Mouse (Mus musculus) spleen, postnatal 4 days (tissue): ENCODE data around the gene Traf3.
A peak's percentile ranks its signal among the peaks of the same experiment; 100 is the strongest.

ENCODE experiments used
- DNase-seq, 2 experiments: peaks; one replicate each; pipeline ENCODE4 v3.0.0; 2022; ENCODE audit warnings: low spot score in 2 of 2

The Traf3 gene

DNA sequence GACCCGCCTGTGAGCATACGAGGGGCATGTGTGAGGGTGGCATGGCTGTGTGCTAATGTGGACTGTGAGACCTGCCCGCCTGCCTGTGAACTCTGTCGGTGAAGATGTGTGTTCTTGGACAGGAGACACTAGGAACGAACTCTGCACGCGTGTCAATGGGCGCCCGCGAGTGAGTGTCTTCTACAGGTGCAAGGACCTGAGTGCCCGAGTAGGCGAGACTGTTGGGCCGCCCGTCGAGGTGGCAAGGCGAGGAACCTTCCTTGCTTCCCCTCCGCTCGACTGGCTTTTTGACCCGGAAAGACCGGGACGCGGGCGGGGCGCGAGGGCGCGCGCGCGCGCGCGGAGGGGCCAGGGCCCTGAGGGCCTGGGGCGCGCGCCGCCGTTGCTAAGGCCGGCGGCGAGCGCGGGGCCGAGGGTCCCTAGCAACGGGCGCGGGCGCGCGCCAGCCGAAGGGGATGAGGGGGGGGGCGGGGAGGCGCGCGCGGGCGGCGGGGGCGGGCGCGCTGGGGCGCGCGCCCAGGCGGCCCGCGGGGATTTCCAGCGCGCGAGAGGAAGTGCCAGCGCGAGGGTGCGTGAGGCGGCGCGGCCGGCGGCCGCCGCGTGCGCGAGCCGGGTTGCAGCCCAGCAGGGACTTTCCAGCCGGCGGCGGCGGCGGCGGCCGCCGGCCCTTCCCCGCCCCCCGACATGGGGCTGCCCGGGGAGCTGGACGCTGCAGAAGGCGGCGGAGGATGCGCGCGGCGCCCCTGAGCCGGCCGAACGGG lies at the start of gene Traf3:
Traf3 (plus strand) TSS at position 540 of the 761 bp plus-strand sequence.
- peak; percentile 70 to 83 for DNase-seq

DNA sequence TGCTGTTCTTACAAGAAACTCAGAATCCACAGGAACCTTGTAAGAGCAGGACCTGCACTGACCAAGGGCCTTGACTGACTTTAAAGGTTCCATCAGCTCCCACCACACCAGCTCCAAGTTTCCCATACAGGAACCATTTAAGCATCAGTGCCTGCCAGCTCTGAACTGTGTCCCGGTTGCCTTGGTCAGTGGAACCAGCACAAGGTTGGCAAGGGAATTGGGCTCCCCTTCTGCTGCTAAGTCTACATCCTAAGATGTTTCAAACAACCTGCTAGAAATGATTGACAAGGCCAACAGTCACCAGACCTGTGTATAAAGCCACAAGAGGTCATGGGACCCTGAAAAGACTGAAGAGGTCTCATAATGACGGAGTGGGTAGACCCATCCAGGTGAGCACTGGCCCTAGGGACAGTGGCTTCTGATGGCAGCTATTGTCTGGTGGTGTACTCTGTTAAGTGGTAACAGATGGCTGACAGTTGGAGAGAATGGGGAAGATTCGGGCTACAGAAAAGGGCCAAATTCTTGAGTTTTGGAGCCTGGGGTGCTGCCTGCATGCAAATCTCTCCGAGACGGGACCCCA lies 46.6 kb upstream of the Traf3 start:
- DNase-seq, result no peak

DNA sequence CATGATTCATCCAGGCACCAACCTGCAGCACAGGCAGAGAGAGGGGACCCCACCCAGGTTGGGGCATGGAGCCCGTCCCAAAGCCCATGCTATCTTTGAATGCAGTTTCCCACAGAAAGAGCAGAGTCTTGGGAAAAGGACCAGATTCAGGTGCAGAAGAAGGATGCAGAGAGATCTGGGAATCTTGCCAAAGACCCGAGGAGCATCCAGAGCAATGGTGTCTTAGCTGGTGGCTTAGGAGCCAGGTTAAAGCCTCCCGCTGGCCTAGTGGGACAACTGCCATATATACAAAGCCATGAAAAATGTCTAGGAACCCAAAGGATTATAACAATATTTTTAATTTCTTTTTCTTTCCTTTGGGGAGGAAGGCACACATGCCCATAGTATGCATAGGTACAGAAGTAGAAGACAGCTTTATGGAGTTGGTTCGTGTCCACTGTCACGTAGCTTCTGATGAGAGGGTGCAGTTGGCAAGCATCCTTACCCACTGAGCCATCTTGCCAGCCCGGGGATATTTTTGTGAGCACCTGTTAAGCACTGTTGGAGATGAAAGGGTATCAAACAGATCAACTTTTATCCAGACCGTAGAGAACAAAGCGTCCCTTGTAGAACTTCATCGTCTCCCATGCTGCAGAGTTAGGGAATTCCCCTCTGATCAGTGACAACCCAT lies 45.1 kb upstream of the Traf3 start:
- DNase-seq, result no peak

DNA sequence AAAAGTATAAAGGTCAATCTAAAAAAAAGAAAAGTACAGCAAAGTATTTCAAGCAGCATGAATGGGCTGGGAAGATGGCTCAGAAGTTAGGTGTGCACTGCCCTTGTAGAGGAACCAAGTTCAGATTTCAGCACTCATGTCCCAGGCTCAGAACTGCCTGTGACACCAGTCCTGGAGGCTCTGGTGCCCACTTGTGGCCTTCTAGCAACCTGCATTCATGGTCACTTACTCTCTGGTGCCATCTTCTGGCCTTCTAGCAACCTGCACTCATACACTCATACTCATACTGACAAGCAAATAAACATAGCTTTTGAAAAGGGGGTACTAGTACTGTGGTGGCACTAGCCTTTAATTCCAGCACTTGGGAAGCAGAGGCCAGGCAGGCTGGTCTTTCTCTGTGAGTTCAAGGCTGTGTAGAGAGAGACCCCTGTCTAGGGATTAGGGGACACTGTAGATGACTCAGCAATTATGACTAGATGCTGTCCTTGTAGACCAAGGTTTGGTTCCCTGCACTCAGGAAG lies 43.8 kb upstream of the Traf3 start:
- DNase-seq, result peak in 1 of 2 experiments; percentile 22

DNA sequence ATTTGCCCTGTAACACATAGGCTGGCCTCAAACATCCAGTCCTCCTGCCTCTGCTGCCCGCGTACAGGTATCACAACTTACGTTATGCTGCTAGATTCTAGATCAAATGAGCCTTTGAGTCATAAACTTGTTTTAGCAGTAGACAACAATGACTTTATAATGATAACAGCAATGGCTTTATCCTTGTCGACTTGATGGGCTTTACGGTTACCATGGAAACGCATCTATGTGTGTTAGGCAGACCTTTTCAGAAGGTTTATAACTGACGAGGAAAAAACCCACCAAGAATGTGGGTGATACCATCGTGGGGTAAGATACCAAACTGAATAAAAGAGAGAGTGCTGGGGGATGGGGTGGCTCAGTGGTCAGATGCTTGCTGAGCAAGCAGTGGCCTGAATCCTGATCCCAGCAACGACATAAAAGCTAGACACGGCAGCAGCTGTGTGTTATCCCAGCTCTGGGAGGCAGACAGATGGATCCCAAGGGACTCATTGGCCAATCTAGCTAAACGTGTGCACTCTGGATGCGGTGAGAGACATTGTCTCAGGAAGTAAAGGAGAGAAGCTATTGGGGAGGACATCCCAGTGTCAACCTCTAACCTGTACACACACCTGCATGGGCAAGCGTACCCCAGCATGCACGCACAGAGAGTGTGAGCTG lies 41.4 kb upstream of the Traf3 start:
- no peak for DNase-seq

DNA sequence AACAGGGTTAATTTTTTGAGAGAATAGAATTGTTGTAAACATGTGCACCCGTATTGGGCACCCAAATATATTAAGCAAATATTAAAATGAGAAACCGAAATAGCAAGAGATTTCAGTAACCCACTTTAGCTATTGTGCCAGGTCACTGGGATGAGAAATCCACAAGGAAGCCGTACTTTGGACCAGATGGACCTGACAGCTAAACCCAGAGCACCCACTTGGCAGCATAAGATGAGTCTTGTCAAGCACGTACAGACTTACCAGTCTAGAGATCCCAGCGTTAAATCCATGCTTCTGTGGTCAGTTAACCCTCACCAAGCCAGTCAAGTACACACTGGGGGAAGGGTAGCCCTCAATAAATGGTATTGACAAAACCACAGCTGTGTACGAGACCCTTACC lies 40.5 kb upstream of the Traf3 start:
- DNase-seq, result no peak

DNA sequence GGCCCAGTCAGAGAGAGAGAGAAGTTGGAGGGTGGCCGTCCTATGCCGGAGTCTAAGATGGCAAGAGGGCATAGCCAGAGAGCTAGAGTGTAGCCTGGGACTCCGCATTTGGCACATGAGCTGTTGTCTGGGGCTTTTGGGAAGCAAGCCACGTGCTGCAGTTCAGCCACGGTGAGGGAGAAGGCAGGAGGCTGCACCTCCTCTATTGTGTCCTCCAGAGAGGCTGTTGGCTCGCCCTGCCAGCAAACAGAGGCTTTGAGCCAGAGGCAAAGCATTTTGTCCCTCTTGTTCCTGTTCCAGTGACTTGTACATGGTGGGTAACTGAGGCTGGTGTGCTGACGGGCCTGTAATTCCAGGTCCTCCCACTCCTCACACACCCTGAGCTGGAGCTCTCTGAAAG lies 32.0 kb upstream of the Traf3 start:
- no peak for DNase-seq

DNA sequence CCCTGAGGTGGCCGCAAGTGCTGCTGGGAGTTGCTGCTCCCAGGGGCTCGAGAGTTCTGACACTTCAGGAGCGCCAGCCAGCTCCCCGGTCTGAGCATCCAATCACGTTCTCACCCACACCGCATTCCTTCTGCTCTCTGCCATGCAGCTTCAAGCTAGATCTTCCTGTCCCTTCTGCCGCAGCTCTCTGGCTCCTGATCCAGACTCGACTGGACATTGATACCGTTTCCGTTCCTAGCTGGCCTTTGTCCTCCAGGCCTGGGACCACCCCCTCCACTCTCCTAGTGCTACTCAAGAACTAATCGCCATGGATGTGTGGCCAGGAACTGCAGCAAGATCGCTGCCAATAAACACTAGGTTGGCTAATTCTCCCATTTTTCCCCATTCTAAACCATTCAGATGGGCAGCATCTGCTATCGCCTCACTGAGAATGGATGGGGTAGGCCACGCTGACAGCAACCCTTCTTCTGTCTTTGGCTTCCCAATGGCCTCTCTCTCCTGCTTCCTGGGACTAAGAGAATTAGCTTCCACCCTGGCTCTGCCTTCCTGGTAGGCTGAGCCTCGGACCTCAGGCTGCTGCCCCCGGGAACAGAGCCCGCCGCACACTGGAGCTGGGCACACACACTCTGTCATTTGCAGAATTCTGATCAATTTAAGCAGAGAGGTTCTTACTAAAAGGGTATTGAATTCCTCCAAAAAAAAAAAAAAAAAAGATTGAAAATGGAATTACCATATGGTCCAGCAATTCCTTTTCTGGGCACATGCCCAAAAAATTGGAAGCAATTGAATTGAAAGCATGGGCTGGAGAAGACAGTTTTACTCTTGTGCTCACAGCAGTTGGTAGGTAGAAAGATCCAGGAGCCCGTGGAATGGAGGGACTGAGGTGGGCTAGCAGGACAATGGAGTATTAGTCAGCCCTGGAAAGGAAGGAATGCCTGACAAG lies 31.1 kb upstream of the Traf3 start:
- no peak for DNase-seq

DNA sequence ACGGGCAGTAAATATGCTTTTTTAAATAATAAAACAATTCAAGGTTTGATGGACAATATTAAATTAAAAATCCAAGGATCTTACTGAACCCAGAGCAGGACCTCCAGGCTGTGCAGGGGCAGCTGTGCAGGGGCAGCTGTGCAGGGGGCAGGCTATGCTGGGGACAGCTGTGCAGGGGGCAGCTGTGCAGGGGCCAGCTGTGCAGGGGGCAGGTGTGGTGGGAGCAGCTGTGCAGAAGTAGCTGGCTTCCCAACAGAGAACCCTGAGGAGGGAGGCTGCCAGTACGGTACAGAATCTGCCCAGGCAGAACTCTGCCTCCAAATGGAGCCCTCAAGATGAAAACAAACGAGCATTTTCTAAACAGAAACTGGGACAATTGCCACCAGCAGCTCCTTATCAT lies 30.2 kb upstream of the Traf3 start:
- no peak for DNase-seq

DNA sequence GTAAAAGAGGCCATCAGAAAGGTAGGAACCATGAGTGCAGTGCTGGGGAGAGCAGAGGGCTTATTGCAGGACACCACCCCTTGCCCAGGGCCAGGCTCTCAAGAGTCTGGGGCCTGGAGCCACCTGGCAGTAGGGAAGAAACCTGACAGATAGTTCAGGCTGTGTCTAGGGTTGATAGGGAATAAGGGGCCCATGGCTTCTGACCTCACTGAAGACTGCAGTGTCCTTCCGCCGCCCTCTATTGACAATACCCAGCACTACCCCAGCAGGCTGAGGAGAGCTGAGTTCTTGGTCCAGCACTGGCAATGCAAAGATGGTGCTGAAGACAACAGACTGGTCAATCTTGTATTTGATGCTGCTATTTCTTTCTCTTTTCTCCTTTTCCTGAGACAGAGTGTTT lies 29.1 kb upstream of the Traf3 start:
- DNase-seq, result no peak

DNA sequence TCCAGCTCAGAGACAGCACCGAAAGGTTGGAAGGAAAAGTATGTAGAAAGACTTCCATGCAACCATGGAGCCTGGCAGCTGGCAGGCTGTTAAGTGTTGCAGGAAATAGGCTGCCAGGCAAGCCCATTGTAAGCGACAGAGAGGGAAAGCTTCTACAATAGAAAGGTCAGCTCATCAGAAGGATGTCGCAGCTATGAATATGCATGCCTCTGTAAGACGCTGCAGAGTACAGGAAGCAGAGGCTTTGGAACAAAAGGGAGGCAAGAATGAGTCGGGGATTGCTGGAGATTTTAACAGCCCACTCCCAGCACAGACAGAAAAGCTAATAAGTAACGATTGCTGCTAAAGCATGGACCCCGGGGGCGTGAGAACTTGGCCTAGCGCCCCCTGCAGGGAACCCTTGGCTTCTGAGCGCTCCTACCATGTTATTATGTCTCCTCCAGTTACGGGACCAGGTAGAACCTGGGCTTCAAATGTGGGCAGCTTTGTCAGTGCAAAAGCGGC lies 23.1 kb upstream of the Traf3 start:
- DNase-seq, result peak in 1 of 2 experiments; percentile 73

DNA sequence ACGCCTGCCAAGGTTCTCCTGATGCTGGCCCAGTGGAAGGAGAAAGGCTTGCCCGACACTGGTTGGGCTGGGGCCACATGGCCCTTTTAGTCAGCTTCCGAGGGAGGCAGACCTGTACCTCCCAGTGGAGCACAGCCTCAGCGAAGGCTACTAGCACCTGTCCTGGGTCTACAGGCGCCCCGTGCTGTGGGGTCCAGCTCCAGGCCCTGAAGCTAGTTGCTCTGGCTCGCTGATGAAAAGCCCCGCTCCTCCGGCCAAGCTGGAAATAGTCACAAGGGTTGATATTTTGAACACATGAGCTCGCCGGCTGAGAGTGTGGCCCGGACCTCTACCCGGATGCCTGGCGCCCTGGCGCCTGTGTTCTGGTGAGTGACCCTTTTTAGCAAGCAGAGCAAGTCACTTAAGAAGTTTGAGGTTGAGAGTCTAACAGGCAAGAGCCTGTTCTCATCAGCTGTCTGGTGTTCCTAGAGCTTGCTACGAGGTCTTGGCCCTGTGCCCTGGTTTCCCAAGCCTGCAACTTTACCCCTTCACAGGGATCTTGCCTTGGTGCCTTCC lies 22.6 kb upstream of the Traf3 start:
- no peak for DNase-seq

DNA sequence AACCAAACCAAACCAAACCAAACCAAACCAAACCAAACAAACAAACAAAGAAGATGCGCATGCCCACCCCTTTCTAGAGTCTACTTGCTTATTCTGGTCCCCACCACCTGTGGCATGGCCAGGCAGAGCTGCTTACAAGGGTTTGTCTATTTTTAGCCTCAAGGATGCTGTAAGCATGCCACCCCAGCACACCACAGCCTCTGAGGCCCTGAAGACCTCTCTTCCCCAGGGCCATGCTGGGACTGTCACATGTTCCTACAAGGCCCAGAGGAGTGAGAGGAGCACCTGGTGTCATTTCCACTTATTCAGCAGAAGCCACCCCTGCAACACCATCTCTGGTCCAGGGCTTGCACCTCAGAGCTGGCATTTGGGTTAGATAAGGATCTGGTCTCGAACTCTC lies 21.6 kb upstream of the Traf3 start:
- no peak for DNase-seq

DNA sequence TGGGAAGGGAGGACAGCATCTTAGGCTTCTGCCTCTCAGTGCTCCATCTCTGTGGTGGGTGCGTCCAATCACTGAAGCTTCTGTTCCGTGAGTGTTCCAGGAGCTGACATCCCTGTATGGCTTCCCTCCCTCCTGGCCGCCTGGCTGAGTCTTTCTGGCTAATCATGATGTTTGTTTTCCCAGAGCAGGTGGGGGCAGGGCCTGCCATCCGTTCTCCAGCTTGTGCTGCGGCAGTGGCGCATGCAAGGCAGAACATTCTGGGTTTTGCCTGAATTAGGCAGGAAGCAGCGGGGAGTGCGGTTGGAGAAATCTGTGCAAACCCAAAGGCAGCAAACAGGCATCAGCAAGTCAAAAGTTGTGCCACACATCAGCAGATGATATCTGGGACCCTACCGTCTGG lies 20.9 kb upstream of the Traf3 start:
- no peak for DNase-seq

DNA sequence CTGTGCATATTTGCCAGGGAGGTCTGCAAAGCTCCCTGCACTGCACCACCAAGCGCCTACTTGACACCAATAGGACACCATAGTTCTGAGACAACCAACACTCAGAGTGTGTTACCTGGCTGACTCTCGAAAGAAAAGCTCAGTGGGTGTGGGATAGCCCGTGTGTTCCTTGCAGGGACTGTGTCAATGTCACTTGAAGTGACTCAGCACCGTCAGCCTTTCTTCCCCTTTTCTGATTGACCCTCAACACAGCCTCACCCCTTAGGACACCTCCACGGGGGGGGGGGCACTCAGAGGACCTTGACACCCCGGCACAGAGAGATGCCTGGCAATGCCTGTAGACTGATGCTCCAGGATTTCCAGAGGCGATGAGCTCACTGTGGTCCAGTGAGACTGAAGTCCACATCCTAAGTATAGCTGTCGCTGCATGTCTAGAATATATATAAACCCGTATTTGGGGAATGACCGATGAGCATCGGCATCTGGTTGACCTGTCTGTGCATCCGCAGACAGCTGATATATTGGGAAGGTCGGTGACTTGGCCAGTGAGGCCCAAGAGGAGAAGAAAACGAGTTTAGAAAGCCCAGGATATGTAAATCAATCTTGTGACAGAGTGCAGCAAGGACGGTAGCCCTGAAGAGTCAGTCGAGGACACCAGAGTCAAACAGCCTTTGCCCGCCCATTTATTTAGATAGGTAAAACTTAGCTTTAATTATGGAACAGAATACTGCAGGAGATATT lies 16.5 kb upstream of the Traf3 start:
- DNase-seq, result no peak

DNA sequence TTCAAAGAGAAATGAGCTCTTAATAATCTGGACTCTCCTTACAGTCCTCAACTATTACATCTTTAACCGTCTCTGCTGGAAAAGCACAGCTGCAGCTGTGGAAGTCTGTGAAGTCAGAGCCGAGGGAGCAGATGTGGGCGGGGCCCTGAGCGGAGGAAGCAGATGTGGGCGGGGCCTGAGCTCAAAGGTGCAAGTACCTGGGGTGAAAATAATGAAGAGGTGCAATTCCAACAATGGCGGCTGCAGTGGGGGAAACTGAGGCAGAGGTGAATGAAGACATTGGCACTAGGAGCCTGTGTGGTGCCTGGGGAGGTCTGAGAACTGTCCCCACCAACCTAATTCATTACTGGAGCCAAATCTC lies 16.0 kb upstream of the Traf3 start:
- peak; percentile 56 to 78 for DNase-seq

DNA sequence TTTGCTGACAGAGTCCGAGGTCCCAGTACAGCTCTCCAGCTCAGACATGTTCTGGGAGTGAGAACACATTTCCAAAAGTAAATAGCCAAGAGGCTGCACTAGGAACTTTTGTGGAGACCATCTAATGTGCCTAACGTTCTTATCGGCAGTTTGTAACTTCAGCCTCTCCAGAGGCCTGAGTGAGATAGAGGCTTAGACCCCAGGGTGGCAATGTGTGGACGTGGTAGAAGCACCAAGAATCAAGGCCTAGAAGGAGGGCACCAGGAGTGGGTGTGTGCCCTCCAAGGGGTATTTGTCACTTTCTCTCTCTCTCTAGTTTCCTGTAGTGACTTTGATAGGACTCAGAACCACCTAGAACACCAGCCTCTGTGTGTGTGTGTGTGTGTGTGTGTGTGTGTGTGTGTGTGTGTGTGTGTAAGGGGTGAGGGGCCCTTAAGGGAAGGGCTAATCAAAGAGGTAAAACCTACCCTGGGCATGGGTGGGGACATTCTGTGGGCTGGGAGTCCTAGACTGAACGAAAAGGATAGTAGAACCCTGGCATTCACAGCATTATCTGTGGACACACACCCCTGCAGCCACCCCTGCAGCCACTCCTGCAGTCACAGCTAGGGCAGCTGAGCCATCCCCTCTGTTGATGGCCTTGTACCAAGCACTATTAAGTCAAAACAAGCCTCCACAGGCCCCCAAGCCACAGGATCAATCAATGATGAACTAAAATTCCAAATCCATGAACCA lies 14.6 kb upstream of the Traf3 start:
- DNase-seq, result no peak

DNA sequence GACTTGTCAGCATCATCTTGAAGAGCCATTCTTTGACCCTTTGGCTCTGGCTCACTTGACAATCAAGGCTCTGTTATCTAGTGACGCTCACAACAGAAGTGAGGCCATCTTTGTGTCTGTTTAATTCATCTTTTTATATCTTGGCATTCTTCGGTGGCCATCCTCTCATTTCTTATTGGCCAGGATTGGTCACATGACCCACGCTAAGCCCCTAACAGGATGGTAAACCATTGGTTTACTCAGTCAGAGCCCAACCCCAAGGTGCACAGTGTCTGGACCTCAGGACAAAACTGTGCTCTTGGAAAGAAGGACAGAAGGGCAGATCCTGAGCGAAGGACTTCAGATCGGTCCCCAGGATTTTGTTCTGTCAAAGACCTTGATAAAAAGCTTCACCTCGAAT lies 13.6 kb upstream of the Traf3 start:
- DNase-seq, result no peak

DNA sequence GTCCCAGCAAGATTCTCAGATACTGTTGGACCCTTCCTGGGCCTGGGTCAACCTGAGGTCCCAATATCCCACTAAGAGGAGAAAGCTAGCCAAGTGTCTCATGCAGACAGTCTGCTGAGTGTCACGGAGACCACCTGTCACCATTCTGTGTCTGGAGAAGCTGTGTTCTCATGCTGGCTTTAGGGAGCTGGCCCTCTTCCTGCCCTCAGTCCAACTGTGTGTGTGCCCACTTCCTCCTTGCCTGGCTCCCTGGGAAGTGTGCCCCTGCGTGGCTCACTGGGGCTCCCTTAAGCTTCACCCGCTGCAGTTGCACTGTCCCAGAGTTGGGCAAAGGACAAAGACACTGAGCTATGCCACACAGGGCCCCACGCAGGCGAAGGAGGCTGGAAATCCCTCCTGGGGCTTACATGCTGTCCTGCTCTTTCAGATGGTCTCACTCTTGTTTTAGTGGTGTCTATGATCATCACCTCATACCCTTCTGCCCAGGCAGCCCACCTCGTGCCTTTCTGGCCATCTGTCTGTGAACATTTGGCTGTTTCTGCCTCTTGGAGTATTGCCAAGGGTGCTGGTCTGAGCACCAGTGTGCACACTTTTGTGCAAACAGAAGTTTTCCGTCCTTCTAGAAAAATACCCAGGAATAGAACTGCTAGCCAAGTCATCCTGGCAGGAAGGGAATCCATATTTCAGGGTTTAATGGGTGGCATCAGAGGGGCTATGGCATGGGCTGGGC lies 13.0 kb upstream of the Traf3 start:
- no peak for DNase-seq
